Mouse (Mus musculus) kidney, adult 9 months (tissue): ENCODE results near the gene Akt3.

Experiments used
- DNase-seq: peaks from one replicate; pipeline ENCODE4 v3.0.0; 2022

Gene Akt3

GRCm38 (mm10) chr1:177046963-177047362 lies 211.0 kb downstream of the Akt3 start:
- DNase-seq: no peak

GRCm38 (mm10) chr1:177045885-177046284 lies 212.1 kb downstream of the Akt3 start:
- peak; percentile 94 for DNase-seq

- DNase-seq: no peak
Measured at GRCm38 (mm10) chr1:177040058-177040457, 217.9 kb downstream of the Akt3 start.

GRCm38 (mm10) chr1:177039093-177039674 lies 218.8 kb downstream of the Akt3 start:
- DNase-seq: no peak

- no peak for DNase-seq
Measured at GRCm38 (mm10) chr1:177038383-177038782, 219.6 kb downstream of the Akt3 start.

GRCm38 (mm10) chr1:177035460-177035859 lies 222.5 kb downstream of the Akt3 start:
- no peak for DNase-seq

GRCm38 (mm10) chr1:177032233-177032632 lies 225.8 kb downstream of the Akt3 start:
- DNase-seq: no peak

- DNase-seq: no peak
Measured at GRCm38 (mm10) chr1:177031196-177031595, 226.8 kb downstream of the Akt3 start.

- DNase-seq: no peak
Measured at GRCm38 (mm10) chr1:177030669-177031068, 227.3 kb downstream of the Akt3 start.

- no peak for DNase-seq
Measured at GRCm38 (mm10) chr1:177029032-177029431, 229.0 kb downstream of the Akt3 start.

- no peak for DNase-seq
Measured at GRCm38 (mm10) chr1:177027706-177028105, 230.3 kb downstream of the Akt3 start.

- DNase-seq: no peak
Measured at GRCm38 (mm10) chr1:177022751-177023150, 235.3 kb downstream of the Akt3 start.

GRCm38 (mm10) chr1:177019668-177020067 lies 238.3 kb downstream of the Akt3 start:
- DNase-seq: no peak

GRCm38 (mm10) chr1:177018750-177019149 lies 239.3 kb downstream of the Akt3 start:
- no peak for DNase-seq

- no peak for DNase-seq
Measured at GRCm38 (mm10) chr1:177016729-177017128, 241.3 kb downstream of the Akt3 start.

- no peak for DNase-seq
Measured at GRCm38 (mm10) chr1:177015917-177016316, 242.1 kb downstream of the Akt3 start.

GRCm38 (mm10) chr1:177014921-177015439 lies 243.0 kb downstream of the Akt3 start:
- no peak for DNase-seq

- DNase-seq: no peak
Measured at GRCm38 (mm10) chr1:177014346-177014745, 243.7 kb downstream of the Akt3 start.

- no peak for DNase-seq
Measured at GRCm38 (mm10) chr1:177013776-177014175, 244.2 kb downstream of the Akt3 start.

GRCm38 (mm10) chr1:177013313-177013712 lies 244.7 kb downstream of the Akt3 start:
- no peak for DNase-seq

- no peak for DNase-seq
Measured at GRCm38 (mm10) chr1:177012774-177013173, 245.2 kb downstream of the Akt3 start.

GRCm38 (mm10) chr1:177011688-177012087 lies 246.3 kb downstream of the Akt3 start:
- DNase-seq: no peak

- no peak for DNase-seq
Measured at GRCm38 (mm10) chr1:177010607-177011302, 247.2 kb downstream of the Akt3 start.

GRCm38 (mm10) chr1:177010041-177010440 lies 248.0 kb downstream of the Akt3 start:
- DNase-seq: no peak

GRCm38 (mm10) chr1:177008777-177009176 lies 249.2 kb downstream of the Akt3 start:
- no peak for DNase-seq
